Mouse (Mus musculus): ENCODE measurements around the gene Defb45. TPM values are rescaled to one million over a fixed set of nuclear protein-coding genes. Genes with fewer than 3 reads are reported as not detected.

The Defb45 gene
- polyA plus RNA-seq, 1 experiment from 2014 or later = not detected

DNA sequence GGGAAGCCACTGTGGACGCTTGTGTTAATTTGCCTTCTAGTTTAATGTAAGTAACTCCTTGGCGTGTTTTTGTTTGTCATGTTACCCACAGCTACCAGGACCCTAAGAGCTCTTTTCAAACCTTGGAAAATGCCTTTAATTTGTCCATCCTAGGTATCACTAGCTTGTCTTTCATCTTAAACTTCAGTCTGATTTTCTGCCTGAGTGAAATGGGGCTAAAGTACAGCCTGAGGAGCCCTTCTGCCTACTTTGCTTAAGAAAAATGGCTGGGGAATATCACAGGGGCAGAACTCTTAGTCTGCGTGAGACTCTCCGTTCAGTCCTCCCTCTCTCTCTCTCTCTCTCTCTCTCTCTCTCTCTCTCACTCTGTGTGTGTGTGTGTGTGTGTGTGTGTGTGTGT lies 29.3 kb downstream of the Defb45 start:
- no peaks in the 10 kb centered on the region for H3K9me3 ChIP-seq
- no peak overlapping the region for H3K27ac ChIP-seq
- H3K36me3 ChIP-seq = no peaks in the 10 kb centered on the region
- WGBS = 80% methylated on average over 4 of the region's 4 CpGs
- no peak for ATAC-seq (ENCODE audit: insufficient number of reproducible peaks, insufficient read depth, low FRiP score, low TSS enrichment, low read depth)
- H3K27me3 ChIP-seq = no peaks in the 10 kb centered on the region
- no peak overlapping the region for H3K4me3 ChIP-seq
- H3K9ac ChIP-seq = no peak overlapping the region
- H3K4me2 ChIP-seq = no peak overlapping the region
- no peaks in the 10 kb centered on the region for H3K4me1 ChIP-seq

- Histone ChIP-seq H3K27me3 (no peaks in the 10 kb centered on the region), H3K4me3 (no peak within 1 kb of the TSS), H3K36me3 (no peaks in the 10 kb centered on the region), H3K9ac (no peak within 1 kb of the TSS), H3K9me3 (no peaks in the 10 kb centered on the region), H3K4me2 (no peak within 1 kb of the TSS), H3K4me1 (no peaks in the 10 kb centered on the region), H3K27ac (no peak within 1 kb of the TSS)
- WGBS = 92% methylated on average over 5 of the region's 5 CpGs
- ATAC-seq (ENCODE audit: insufficient number of reproducible peaks, insufficient read depth, low FRiP score, low TSS enrichment, low read depth) = no peak
These were observed 30.2 kb downstream of the Defb45 start, which contains the start of gene Gm17416 for GRCm38 (mm10) chr2:152569038-152569437. TSS of gene Gm17416 (plus strand) at chr2:152569338.

GRCm38 (mm10) chr2:152556655-152557054 lies 42.5 kb downstream of the Defb45 start:
- Histone ChIP-seq H3K27ac (no peak overlapping the region), H3K9me3 (no peaks in the 10 kb centered on the region), H3K36me3 (no peaks in the 10 kb centered on the region), H3K27me3 (peaks cover 3% of the 10 kb centered on the region; the same call in 1 of the 2 replicates), H3K4me1 (no peaks in the 10 kb centered on the region), H3K9ac (no peak overlapping the region), H3K4me3 (no peak overlapping the region), H3K4me2 (no peak overlapping the region)
- no peak for ATAC-seq (ENCODE audit: insufficient number of reproducible peaks, insufficient read depth, low FRiP score, low TSS enrichment, low read depth)
- 84% methylated on average over 7 of the region's 7 CpGs for WGBS

DNA sequence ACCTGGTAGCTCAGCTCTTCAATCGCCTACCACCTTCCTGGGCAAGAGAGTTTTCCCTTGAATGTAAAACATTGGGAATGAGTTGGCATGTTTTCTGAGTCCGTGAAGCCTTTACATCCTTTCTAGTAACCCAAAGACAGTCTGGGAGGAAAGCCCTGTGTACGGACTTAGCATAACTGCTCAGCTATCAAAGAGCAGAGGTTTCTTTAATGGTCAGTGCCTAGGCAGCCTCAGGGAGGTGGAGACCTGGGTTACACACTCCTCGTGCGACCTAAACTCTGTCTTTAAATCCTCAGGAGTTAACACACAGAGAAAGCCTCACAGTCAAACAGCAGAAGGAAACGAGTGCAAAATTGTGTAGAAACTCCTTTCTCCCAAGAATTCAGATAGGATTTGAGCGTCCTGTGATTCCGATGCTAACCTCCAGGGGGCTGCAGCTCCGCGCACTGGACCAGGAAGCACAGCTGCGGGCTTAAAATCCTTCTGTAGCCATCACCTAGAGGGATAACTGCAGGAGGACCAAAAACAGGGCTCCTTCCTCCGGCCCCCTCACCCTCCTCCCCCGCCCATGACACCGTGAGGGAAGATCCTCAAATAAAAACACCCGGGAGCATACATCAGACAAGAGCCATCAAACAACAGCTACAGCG lies 45.3 kb downstream of the Defb45 start:
- no peaks in the 10 kb centered on the region for H3K4me1 ChIP-seq
- H3K9ac ChIP-seq = 0 out of 2 replicates have a peak overlapping the region, but pooled peaks have one; percentile 22
- no peaks in the 10 kb centered on the region for H3K9me3 ChIP-seq
- no peak overlapping the region for H3K4me3 ChIP-seq
- H3K27me3 ChIP-seq = peaks cover 3% of the 10 kb centered on the region; the same call in 1 of the 2 replicates
- no peak overlapping the region for H3K27ac ChIP-seq
- peak overlapping the region; percentile 51 for H3K4me2 ChIP-seq
- no peak for ATAC-seq (ENCODE audit: insufficient number of reproducible peaks, insufficient read depth, low FRiP score, low TSS enrichment, low read depth)
- WGBS = 11% methylated on average over 16 of the region's 16 CpGs
- H3K36me3 ChIP-seq = no peaks in the 10 kb centered on the region

DNA sequence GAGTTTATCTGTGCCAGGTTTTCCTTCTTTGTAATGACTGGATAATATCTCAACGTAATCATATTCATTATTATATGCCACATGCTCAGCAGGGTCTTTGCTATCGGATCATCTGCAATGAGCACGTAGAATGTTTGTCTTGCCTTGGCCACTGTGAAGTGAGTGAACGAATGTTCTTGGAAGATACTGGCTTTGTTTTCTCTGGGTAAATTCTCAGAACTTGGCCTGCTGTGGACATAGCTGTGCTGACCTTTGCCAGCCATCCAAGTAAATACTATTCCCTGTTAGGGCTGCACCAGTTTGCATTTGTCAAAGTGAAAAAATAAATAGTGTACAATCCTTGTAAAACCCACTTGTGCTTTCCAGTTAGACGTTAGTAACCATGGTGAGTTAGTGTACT lies 51.1 kb downstream of the Defb45 start:
- H3K4me3 ChIP-seq = no peak overlapping the region
- 79% methylated on average over 5 of the region's 5 CpGs for WGBS
- no peak for ATAC-seq (ENCODE audit: insufficient number of reproducible peaks, insufficient read depth, low FRiP score, low TSS enrichment, low read depth)

DNA sequence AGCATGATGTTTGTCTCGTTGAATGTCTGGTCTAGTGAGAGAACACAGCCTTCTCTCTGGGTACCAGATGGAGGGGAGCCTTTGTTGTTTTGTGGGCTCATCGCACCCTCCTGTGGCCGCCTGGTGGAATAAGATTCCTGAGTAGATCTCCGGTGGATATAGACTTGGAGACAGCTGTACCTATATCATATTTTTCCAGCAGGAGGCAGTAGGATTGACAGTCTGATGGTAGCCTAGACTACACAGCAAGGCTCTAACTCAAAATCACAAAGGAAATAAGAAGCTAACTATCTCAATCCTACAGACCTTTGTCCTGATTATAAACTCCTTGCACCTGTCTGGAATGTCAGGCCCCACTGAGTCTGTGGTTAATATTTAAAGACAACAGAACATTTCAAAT lies 54.5 kb downstream of the Defb45 start:
- Histone ChIP-seq H3K9ac (no peak overlapping the region), H3K4me3 (no peak overlapping the region), H3K27me3 (no peaks in the 10 kb centered on the region), H3K27ac (no peak overlapping the region), H3K4me2 (no peak overlapping the region), H3K36me3 (no peaks in the 10 kb centered on the region), H3K9me3 (peaks cover 4% of the 10 kb centered on the region; the same call in 1 of the 2 replicates), H3K4me1 (no peaks in the 10 kb centered on the region)
- 18% methylated on average over 4 of the region's 4 CpGs for WGBS
- ATAC-seq (ENCODE audit: insufficient number of reproducible peaks, insufficient read depth, low FRiP score, low TSS enrichment, low read depth) = no peak

More for the DNA sequence above, 51.1 kb downstream of the Defb45 start:
- Histone ChIP-seq H3K27ac (no peak overlapping the region), H3K27me3 (peaks cover 3% of the 10 kb centered on the region; the same call in 1 of the 2 replicates), H3K4me2 (no peak overlapping the region), H3K4me1 (no peaks in the 10 kb centered on the region), H3K36me3 (no peaks in the 10 kb centered on the region), H3K9me3 (no peaks in the 10 kb centered on the region; the same call in 1 of the 2 replicates), H3K9ac (no peak overlapping the region)

GRCm38 (mm10) chr2:152543478-152543877 lies 55.7 kb downstream of the Defb45 start:
- no peak overlapping the region for H3K27ac ChIP-seq
- no peak overlapping the region for H3K9ac ChIP-seq
- 58% methylated on average over 4 of the region's 4 CpGs for WGBS
- no peak for ATAC-seq (ENCODE audit: insufficient number of reproducible peaks, insufficient read depth, low FRiP score, low TSS enrichment, low read depth)
- no peaks in the 10 kb centered on the region for H3K4me1 ChIP-seq
- H3K27me3 ChIP-seq = no peaks in the 10 kb centered on the region
- no peak overlapping the region for H3K4me3 ChIP-seq
- no peak overlapping the region for H3K4me2 ChIP-seq
- peaks cover 4% of the 10 kb centered on the region; the same call in 1 of the 2 replicates for H3K9me3 ChIP-seq
- no peaks in the 10 kb centered on the region for H3K36me3 ChIP-seq

Other genes starting within 250 kb of the Defb45 start
- 2.1 and 2.3 TPM in 2 replicates for gene Nrsn2, start 222.8 kb downstream of the Defb45 start, polyA plus RNA-seq (2015; fragmentation: Nextera tagmentation; extraction: Ambion mirVana)
- gene Sox12, start 201.3 kb downstream of the Defb45 start, polyA plus RNA-seq (2015; fragmentation: Nextera tagmentation; extraction: Ambion mirVana) = 13.1 and 13.2 TPM in 2 replicates
- 44.1 and 47.8 TPM in 2 replicates for gene Zcchc3, start 184.4 kb downstream of the Defb45 start, polyA plus RNA-seq (2015; fragmentation: Nextera tagmentation; extraction: Ambion mirVana)
- gene 6820408C15Rik, start 183.8 kb downstream of the Defb45 start, polyA plus RNA-seq (2015; fragmentation: Nextera tagmentation; extraction: Ambion mirVana) = 0.25 and 0.44 TPM in 2 replicates
- gene Defb23, start 134.8 kb downstream of the Defb45 start, polyA plus RNA-seq (2015; fragmentation: Nextera tagmentation; extraction: Ambion mirVana) = not detected in 2 replicates
- gene Defb20, start 122.3 kb downstream of the Defb45 start, polyA plus RNA-seq (2015; fragmentation: Nextera tagmentation; extraction: Ambion mirVana) = not detected in 2 replicates
- not detected in 2 replicates for gene Defb22, start 109.3 kb downstream of the Defb45 start, polyA plus RNA-seq (2015; fragmentation: Nextera tagmentation; extraction: Ambion mirVana)
- not detected in 2 replicates for gene Defb26, start 87.7 kb downstream of the Defb45 start, polyA plus RNA-seq (2015; fragmentation: Nextera tagmentation; extraction: Ambion mirVana)
- not detected in 2 replicates for gene Defb28, start 81.1 kb downstream of the Defb45 start, polyA plus RNA-seq (2015; fragmentation: Nextera tagmentation; extraction: Ambion mirVana)
- gene Defb29, start 59.3 kb downstream of the Defb45 start, polyA plus RNA-seq (2015; fragmentation: Nextera tagmentation; extraction: Ambion mirVana) = not detected in 2 replicates
- not detected in 2 replicates for gene Gm17416, start 30.1 kb downstream of the Defb45 start, polyA plus RNA-seq (2015; fragmentation: Nextera tagmentation; extraction: Ambion mirVana)
- not detected in 2 replicates for gene Defb21, start 26.7 kb downstream of the Defb45 start, polyA plus RNA-seq (2015; fragmentation: Nextera tagmentation; extraction: Ambion mirVana)
- not detected in 2 replicates for gene Defb19, start 19.1 kb downstream of the Defb45 start, polyA plus RNA-seq (2015; fragmentation: Nextera tagmentation; extraction: Ambion mirVana)
- gene Defb36, start 4.9 kb upstream of the Defb45 start, polyA plus RNA-seq (2015; fragmentation: Nextera tagmentation; extraction: Ambion mirVana) = not detected in 2 replicates
- 1.3 TPM in 1 of 2 replicates, not detected in the other for gene Defb25, start 23.7 kb upstream of the Defb45 start, polyA plus RNA-seq (2015; fragmentation: Nextera tagmentation; extraction: Ambion mirVana)
- gene Rem1, start 27.6 kb upstream of the Defb45 start, polyA plus RNA-seq (2015; fragmentation: Nextera tagmentation; extraction: Ambion mirVana) = 1.7 and 3.6 TPM in 2 replicates
- gene H13, start 70.1 kb upstream of the Defb45 start, polyA plus RNA-seq (2015; fragmentation: Nextera tagmentation; extraction: Ambion mirVana) = 123 and 125 TPM in 2 replicates
- gene Mcts2, start 87.6 kb upstream of the Defb45 start, polyA plus RNA-seq (2015; fragmentation: Nextera tagmentation; extraction: Ambion mirVana) = 37.3 and 40.7 TPM in 2 replicates
- 179 and 189 TPM in 2 replicates for gene Id1, start 136.9 kb upstream of the Defb45 start, polyA plus RNA-seq (2015; fragmentation: Nextera tagmentation; extraction: Ambion mirVana)
- gene Cox4i2, start 154.8 kb upstream of the Defb45 start, polyA plus RNA-seq (2015; fragmentation: Nextera tagmentation; extraction: Ambion mirVana) = 29.3 and 29.8 TPM in 2 replicates
- gene Bcl2l1, start 232.3 kb upstream of the Defb45 start, polyA plus RNA-seq (2015; fragmentation: Nextera tagmentation; extraction: Ambion mirVana) = 100 and 102 TPM in 2 replicates
- 86.4 and 86.6 TPM in 2 replicates for gene Tpx2, start 248.6 kb upstream of the Defb45 start, polyA plus RNA-seq (2015; fragmentation: Nextera tagmentation; extraction: Ambion mirVana)